Mouse (Mus musculus) gastrocnemius, postnatal 14 days (tissue): ENCODE results near the gene Kcnj15. TPM values are rescaled to one million over a fixed set of nuclear protein-coding genes. Genes with fewer than 3 reads are reported as not detected.

Source experiments
- DNase-seq: peaks from one replicate; pipeline ENCODE4 v3.0.0; 2021; ENCODE audit warnings: mixed read lengths
- intact Hi-C: fragments of 180-260 bp; cut with DNase I; formaldehyde crosslinking; loops from one replicate; pipeline ENCODE4 v1.15.1; 2025; ENCODE audit warnings: low total_unique reads
- long read RNA-seq, 2 experiments: library from polyadenylated mRNA; stranded (forward); transcript quantifications; one replicate each; pipeline ENCODE4 v2.0.0; 2021
- total RNA-seq, 2 experiments: library from RNA; stranded (reverse); gene quantifications; 2 replicates each; pipeline ENCODE4 v1.2.3; 2021

The Kcnj15 gene
- total RNA-seq = under 1 TPM; 0.29 to 0.44 TPM
- long read RNA-seq, experiment 1 = 0 reads
- long read RNA-seq, experiment 2 = 0 reads

- no peak for DNase-seq
- intact Hi-C loops = no loop called here
These were observed at the start of gene Kcnj15 for GRCm38 (mm10) chr16:95257266-95257894. Kcnj15 (plus strand) TSS chr16:95257558.

- intact Hi-C loops = no loop called here
- DNase-seq = no peak
These were observed 49.1 kb upstream of the Kcnj15 start for GRCm38 (mm10) chr16:95208243-95208642.

DNA sequence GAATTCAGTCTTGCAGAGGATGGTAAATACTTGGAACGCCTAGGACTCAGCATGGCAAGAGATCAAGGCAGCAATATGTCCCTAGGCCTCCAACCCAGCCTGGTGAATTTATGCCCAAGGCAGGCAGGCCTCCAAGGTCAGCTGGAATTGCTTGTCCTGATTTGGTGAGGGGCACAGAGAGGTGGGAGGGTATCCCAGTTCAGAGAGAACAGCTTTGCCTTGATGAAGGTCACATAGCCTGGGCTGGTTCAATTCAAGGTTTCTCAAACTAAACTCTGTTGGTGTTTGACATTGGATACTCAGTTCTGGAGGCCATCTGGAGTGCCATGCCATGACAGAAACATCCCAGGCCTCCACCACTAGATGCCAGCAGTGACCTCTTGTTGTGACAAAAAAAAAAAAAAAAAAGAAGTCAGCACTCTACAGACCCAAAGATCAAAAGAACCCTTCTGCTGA lies 48.3 kb upstream of the Kcnj15 start:
- intact Hi-C loops = no loop called here
- peak; percentile 12 for DNase-seq

- intact Hi-C loops = no loop called here
- no peak for DNase-seq
These were observed 42.8 kb upstream of the Kcnj15 start for GRCm38 (mm10) chr16:95214251-95215197.

DNA sequence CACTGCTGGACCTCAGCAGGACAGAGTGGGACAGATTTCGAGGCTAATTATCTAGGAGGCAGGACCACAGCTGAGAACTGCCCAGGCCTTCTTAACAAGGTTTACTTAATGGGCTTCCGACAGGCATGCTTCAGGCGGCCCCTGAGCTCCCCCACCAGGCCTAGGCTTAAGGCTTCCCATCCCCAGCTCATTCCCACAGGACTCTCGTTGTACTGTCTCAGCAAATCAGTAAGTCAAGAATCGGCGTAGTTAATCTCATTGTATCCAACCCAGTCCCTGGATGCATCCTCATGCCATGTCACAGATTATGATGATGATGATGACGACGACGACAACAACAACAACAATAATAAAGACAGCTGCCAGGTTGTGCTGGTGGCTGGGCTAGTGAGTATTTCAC lies 41.6 kb upstream of the Kcnj15 start:
- intact Hi-C loops = no loop called here
- no peak for DNase-seq

DNA sequence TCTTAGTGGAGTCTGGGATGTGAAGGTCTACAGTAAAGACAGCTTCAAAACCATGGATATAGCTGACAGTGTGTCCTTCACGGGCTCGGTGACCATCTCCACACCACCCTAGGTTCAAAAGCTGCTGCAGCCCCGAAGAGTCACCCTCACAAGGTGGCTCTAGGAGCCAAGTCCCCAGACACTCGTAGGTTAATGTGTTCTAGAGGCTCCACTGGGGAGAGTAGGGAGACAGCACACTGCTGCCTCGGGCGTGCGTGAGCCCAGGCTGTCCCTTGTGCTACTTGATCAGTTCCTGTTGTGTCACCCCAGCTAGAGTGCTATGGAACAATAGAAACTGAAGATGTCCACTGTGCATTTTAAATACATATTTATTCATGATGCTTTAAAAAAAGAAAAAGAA lies 41.0 kb upstream of the Kcnj15 start:
- no peak for DNase-seq
- intact Hi-C loops = no loop called here

GRCm38 (mm10) chr16:95216824-95217223 lies 40.5 kb upstream of the Kcnj15 start:
- intact Hi-C loops = no loop called here
- no peak for DNase-seq

GRCm38 (mm10) chr16:95218783-95219182 lies 38.6 kb upstream of the Kcnj15 start:
- intact Hi-C loops = no loop called here
- DNase-seq = no peak

DNA sequence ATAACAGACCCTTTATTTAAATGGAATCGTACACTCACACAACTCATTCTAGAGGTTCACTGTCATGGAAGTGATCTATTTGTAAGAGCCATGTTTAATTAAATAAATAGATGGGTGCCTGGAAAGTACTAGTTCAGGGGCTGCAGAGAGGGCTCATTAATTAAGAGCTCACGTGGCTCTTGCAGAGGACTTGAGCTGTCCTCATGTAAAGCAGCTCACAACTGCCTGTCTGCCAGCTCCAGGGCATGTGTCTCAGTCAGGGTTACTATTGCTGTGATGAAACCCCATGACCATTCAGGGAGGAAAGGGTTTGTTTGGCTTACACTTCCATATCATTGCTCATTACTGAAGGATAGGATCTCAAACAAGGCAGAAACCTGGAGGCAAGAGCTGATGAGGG lies 37.9 kb upstream of the Kcnj15 start:
- no peak for DNase-seq
- intact Hi-C loops = no loop called here

DNA sequence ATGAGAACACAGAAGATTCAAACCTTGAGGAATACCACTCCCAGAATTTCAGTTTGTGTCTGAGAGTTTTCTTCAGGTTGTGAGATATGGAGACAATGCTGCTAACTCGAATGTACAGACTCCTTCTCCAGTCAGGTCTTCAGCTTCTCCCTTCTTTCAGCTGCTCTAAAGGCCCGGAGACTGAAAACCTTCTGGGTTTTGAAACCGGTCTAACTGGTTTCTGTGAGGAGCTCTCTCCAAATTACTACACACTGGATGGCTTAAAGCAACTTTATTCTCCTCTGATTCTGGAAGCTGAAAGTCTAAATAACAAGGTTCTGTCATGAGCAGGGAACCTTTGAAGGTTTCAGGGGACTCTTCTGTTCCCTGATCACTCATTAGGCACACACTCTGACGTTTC lies 36.3 kb upstream of the Kcnj15 start:
- no peak for DNase-seq
- intact Hi-C loops = no loop called here

- DNase-seq = no peak
- intact Hi-C loops = no loop called here
These were observed 35.2 kb upstream of the Kcnj15 start for GRCm38 (mm10) chr16:95222026-95222718.

DNA sequence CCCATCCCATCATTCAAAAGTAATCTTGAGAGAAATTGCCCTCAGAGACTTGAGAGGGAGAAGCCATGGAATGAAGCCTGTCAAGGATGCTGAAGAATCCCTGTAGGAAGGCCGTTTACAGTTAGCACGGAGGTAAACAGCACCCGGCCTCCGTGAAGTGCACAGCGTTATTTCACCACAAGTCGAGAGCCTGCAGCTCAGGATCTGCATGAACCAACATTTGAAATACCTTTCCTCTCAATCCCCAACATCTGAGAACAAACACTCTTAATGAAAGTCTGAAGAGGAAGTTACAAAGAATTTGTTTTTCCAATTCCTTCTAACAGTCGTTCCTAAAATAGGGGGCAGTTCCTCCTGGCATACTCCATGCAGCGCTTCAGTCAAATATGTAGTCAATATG lies 33.9 kb upstream of the Kcnj15 start:
- DNase-seq = no peak
- intact Hi-C loops = no loop called here

GRCm38 (mm10) chr16:95225285-95225684 lies 32.1 kb upstream of the Kcnj15 start:
- intact Hi-C loops = no loop called here

DNA sequence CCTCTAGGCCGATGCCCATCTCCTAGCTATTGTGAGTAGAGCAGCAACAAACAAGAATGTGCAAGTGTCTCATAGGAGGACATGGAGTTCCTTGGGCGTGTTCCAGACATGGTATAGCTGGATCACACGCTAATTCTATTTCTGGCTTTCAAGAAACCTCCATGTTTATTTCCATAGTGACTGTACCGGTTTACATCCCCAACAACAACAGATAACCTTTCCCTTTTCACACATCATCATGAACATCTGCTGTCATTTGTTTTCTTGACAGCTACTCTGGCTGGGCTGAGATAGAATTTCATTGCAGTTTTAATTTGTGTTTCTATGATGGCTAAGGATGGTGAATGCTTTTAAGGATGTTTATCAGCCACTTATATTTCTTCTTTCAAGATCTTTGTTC lies 25.6 kb upstream of the Kcnj15 start:
- intact Hi-C loops = no loop called here
- DNase-seq = no peak

More at GRCm38 (mm10) chr16:95225285-95225684, 32.1 kb upstream of the Kcnj15 start:
- DNase-seq = no peak

DNA sequence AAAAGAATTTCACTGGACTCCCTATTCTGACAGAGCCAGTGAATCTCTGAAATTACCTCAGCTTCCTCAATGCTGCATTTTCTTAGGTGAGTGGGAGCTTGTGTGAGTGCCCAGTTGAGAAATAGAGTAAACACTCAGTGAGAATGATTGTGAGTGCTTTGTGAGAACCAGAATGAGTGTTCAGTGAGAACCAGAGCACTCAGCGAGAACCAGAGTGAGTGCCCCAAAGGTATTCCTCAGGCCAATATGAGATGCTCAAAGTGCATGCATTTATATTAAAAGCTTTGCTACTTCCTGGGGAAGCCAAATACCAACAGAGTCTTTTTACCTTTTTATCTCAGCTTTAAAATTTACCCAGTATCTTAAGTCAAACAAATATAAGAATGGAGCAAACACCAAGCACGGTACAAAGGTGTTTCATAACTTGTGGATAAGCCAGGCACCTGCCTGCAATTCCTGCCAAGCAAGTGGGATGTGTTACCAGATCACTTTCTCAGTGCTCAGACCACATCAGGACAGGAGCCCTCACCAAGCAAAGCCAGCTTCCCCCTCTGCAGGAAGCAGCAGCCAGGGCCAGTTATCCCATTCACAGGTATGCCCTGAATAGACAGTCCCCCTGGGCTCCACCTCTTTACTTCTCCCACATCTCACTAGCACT lies 22.3 kb upstream of the Kcnj15 start:
- intact Hi-C loops = no loop called here
- no peak for DNase-seq

- DNase-seq = peak; percentile 23
- intact Hi-C loops = no loop called here
These were observed 18.0 kb upstream of the Kcnj15 start for GRCm38 (mm10) chr16:95239209-95239925.

DNA sequence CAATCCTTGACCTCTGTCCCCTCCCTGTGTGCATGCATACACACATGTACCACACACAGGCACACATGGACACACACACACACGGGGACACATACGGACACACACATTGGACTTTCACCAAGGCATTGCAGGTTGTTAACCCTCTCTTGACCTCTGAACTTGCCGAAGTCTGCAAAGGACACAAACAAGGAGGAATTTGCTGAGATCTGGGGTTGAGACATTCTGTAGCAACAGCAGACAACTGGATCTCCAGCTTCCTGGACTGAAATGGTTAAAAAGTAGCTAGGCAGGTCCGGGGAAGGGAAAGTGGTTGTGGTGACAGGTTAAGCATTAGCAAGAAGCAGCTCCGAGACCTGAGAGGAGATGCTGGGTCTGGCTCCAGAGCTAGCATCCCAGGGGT lies 16.7 kb upstream of the Kcnj15 start:
- no peak for DNase-seq
- intact Hi-C loops = no loop called here

GRCm38 (mm10) chr16:95241581-95241980 lies 15.8 kb upstream of the Kcnj15 start:
- DNase-seq = peak; percentile 10
- intact Hi-C loops = no loop called here

DNA sequence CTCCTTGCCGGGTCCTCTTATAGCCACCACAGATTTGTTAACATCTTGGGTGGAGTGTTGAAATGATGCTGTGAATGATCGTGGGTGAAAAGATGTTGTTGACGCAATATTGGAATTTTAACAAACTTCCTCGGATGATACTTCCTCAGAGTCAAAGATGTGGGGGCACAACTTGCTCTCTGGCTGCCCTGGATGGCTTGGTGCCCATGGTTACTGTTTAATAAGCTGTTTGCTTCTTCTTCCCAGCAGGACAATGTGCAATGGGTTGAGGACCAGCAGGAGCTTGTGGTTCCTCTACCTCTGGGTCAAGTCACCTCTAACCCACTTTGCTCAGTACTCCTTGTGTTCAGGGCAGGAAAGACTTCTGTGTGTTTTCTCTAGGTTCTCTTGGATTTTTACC lies 15.2 kb upstream of the Kcnj15 start:
- DNase-seq = no peak
- intact Hi-C loops = no loop called here
